Mouse (Mus musculus) kidney, embryonic 16.5 days (tissue): Measurements from ENCODE around the gene Aes. TPM values are rescaled to one million over a fixed set of nuclear protein-coding genes. Genes with fewer than 3 reads are reported as not detected.

ENCODE experiments used
- ATAC-seq: fragments of 200-750 bp; cut with Nextera tagmentation; 2 replicates; pipeline ENCODE4 v1.8.0; 2017; ENCODE audit warnings: moderate TSS enrichment; ENCODE audit not compliant: low FRiP score, low TSS enrichment
- H3K27ac ChIP-seq: fragments of 300-500 bp; sonication (generic); 2 replicates; pipeline ENCODE4 v1.5.1; 2014; ENCODE audit warnings: low read length
- H3K27me3 ChIP-seq: fragments of 300-500 bp; sonication (generic); 2 replicates; pipeline ENCODE4 v1.6.1; 2014; ENCODE audit warnings: low read length, control low read depth, mixed read lengths; ENCODE audit not compliant: insufficient read depth
- H3K36me3 ChIP-seq: fragments of 300-500 bp; sonication (generic); 2 replicates; pipeline ENCODE4 v1.6.1; 2014; ENCODE audit warnings: low read length, control low read depth, mixed read lengths; ENCODE audit not compliant: insufficient read depth
- H3K4me1 ChIP-seq: fragments of 300-500 bp; sonication (generic); 2 replicates; pipeline ENCODE4 v1.6.1; 2014; ENCODE audit warnings: low read length, control low read depth, mixed read lengths; ENCODE audit not compliant: insufficient read depth
- H3K4me2 ChIP-seq: fragments of 300-500 bp; sonication (generic); replicated peaks from 2 replicates; pipeline ENCODE4 v1.6.1; 2014; ENCODE audit warnings: low read depth, low read length
- H3K4me3 ChIP-seq: fragments of 300-500 bp; sonication (generic); 2 replicates; pipeline ENCODE4 v1.5.1; 2014; ENCODE audit warnings: mild to moderate bottlenecking, low read length
- H3K9ac ChIP-seq: fragments of 300-500 bp; sonication (generic); replicated peaks from 2 replicates; pipeline ENCODE4 v1.6.1; 2014; ENCODE audit warnings: low read length
- H3K9me3 ChIP-seq: fragments of 300-500 bp; sonication (generic); 2 replicates; pipeline ENCODE4 v1.6.1; 2016; ENCODE audit warnings: low read length, control low read depth
- WGBS: fragments of 180-500 bp; shearing (Covaris S2); extraction: QIAGEN DNeasy Blood & Tissue Kit; methylation state at CpG from one replicate; pipeline ENCODE4 v1.1.7; 2014; 5-methylcytosine and 5-hydroxymethylcytosine counted together
- polyA plus RNA-seq: library from polyadenylated mRNA; unstranded; fragments of >200 nt; fragmentation: Nextera tagmentation; extraction: Ambion mirVana; gene quantifications from 2 replicates; pipeline ENCODE4 v1.2.1, GENCODE M21; 2015

The Aes gene
- polyA plus RNA-seq, 1 experiment from 2014 or later = 487 TPM

DNA sequence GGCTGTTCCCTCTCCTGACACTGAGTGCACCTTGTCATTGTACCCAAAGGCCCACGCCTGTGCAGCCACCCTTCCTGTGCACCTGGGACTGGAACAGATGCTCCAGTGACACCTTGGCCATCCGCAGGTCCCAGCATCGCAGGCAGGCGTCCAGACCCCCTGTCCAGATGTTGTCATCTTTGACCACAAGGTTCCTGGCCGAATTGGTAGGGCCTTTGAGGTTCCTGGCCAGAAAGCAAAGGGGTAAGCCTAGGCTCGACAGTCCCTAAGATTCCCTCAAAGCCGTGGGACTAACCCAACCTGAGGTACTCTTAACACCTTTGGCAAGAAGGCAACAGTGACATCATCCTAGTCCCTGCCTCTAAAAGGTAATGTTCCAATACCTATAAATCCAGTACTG lies 33.3 kb downstream of the Aes start:
- Histone ChIP-seq H3K9me3 (no peaks in the 10 kb centered on the region), H3K27me3 (peaks cover 6% of the 10 kb centered on the region; the same call in 1 of the 2 replicates), H3K4me2 (no peak overlapping the region), H3K4me3 (no peak overlapping the region), H3K9ac (no peak overlapping the region), H3K4me1 (peaks cover 28% of the 10 kb centered on the region), H3K36me3 (peaks cover 9% of the 10 kb centered on the region), H3K27ac (no peak overlapping the region)
- no peak for ATAC-seq
- 77% methylated on average over 7 of the region's 7 CpGs for WGBS

GRCm38 (mm10) chr10:81593223-81593622 lies 33.9 kb downstream of the Aes start:
- Histone ChIP-seq H3K4me3 (no peak overlapping the region), H3K9ac (no peak overlapping the region), H3K9me3 (no peaks in the 10 kb centered on the region), H3K4me1 (peaks cover 33% of the 10 kb centered on the region), H3K36me3 (peaks cover 6% of the 10 kb centered on the region; the same call in 1 of the 2 replicates), H3K27ac (no peak overlapping the region), H3K27me3 (peaks cover 6% of the 10 kb centered on the region; the same call in 1 of the 2 replicates), H3K4me2 (no peak overlapping the region)
- no peak for ATAC-seq
- WGBS = 68% methylated on average over 4 of the region's 4 CpGs

DNA sequence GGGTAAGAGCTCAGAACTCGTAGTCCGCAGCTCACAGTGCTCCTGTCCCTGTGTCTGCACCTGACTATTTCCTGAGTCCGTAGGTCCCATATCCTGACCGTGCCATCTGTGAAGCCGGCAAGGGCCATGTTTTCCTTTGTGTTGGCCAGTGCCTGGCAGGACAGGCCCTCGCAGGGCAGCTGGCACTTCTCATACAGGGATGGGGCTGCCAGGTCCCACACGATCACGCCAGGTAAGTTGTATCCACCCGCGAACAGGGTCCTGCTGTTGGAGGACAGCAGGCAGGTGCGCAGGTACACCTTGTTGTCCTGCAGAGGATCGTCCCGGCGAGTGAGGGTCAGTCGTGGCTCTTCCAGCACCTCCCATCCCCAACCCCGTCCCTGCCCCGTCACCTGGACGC lies 34.6 kb downstream of the Aes start:
- 75% methylated on average over 18 of the region's 18 CpGs for WGBS
- peaks cover 6% of the 10 kb centered on the region; the same call in 1 of the 2 replicates for H3K27me3 ChIP-seq
- no peak for ATAC-seq

DNA sequence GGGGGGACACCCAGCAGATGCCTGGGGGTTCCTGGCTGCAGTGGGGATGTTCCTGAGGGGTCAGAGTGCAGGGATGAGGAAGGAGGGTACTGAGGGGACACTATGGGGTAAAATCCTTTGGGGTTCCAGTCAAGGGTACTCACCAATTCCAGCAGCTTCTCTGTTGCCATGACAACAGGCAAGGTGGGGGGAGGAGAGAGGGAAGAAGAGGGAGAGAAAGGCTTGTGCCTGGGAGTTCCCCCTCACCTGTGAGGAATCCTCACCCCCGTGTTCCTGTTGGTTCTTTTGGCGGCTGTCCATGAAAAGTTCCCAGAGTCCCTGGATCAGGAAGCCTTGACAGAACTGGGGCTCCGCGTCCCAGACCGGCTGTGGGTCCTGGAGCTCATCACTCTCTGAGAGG lies 36.3 kb downstream of the Aes start:
- Histone ChIP-seq H3K36me3 (no peaks in the 10 kb centered on the region), H3K27ac (no peak overlapping the region), H3K4me1 (peaks cover 53% of the 10 kb centered on the region), H3K9me3 (no peaks in the 10 kb centered on the region), H3K4me3 (no peak overlapping the region), H3K27me3 (0 out of 2 replicates have a peak, but pooled peaks cover 3% of the 10 kb centered on the region), H3K9ac (peak overlapping the region; percentile 62; the same call in 1 of the 2 replicates), H3K4me2 (no peak overlapping the region)
- ATAC-seq = no peak
- WGBS = 40% methylated on average over 5 of the region's 5 CpGs

More for the DNA sequence above, 34.6 kb downstream of the Aes start:
- H3K27ac ChIP-seq = no peak overlapping the region
- peaks cover 36% of the 10 kb centered on the region for H3K4me1 ChIP-seq
- peaks cover 6% of the 10 kb centered on the region; the same call in 1 of the 2 replicates for H3K36me3 ChIP-seq
- no peak overlapping the region for H3K9ac ChIP-seq
- H3K9me3 ChIP-seq = no peaks in the 10 kb centered on the region
- no peak overlapping the region for H3K4me3 ChIP-seq
- no peak overlapping the region for H3K4me2 ChIP-seq

DNA sequence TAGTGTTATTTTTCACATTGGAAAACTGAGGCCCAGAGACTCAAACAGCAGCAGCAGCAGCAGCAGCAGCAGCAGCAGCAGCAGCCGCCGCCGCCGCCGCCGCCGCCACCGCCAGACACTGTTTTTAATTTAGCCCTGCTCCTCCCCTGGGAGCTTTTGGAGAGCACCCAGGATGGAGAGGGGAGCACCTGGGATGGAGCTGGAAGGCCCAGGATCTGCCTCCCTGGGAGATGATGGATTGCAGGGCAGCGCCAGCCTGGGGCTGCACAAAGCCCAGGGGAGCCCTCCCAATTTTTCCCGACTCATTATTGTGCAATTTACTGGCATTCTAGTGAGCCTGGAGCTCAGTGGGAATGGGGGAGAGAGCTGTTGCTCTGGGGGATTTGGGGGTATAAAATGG lies 37.3 kb downstream of the Aes start:
- Histone ChIP-seq H3K4me3 (peak overlapping the region; percentile 28), H3K9me3 (no peaks in the 10 kb centered on the region), H3K9ac (peak overlapping the region; percentile 62), H3K27ac (peak overlapping the region; percentile 92), H3K4me2 (peak overlapping the region; percentile 55), H3K36me3 (no peaks in the 10 kb centered on the region), H3K27me3 (0 out of 2 replicates have a peak, but pooled peaks cover 3% of the 10 kb centered on the region), H3K4me1 (peaks cover 62% of the 10 kb centered on the region)
- peak; percentile 1; the same call in 1 of the 2 replicates for ATAC-seq
- 3% methylated on average over 10 of the region's 10 CpGs for WGBS

GRCm38 (mm10) chr10:81597137-81597950 lies 38.1 kb downstream of the Aes start:
- peak; percentile 76 for ATAC-seq
- peaks cover 69% of the 10 kb centered on the region for H3K4me1 ChIP-seq
- 3% methylated on average over 11 of the region's 12 CpGs for WGBS

GRCm38 (mm10) chr10:81598342-81598741 lies 39.1 kb downstream of the Aes start:
- peak overlapping the region; percentile 92; the same call in 1 of the 2 replicates for H3K27ac ChIP-seq
- 40% methylated on average over 3 of the region's 3 CpGs for WGBS

More at GRCm38 (mm10) chr10:81597137-81597950, 38.1 kb downstream of the Aes start:
- no peaks in the 10 kb centered on the region for H3K9me3 ChIP-seq
- H3K36me3 ChIP-seq = no peaks in the 10 kb centered on the region
- peak overlapping the region; percentile 55 for H3K4me2 ChIP-seq
- peak overlapping the region; percentile 62; the same call in 1 of the 2 replicates for H3K9ac ChIP-seq
- H3K27me3 ChIP-seq = 0 out of 2 replicates have a peak, but pooled peaks cover 3% of the 10 kb centered on the region
- H3K4me3 ChIP-seq = peak overlapping the region; percentile 28
- peak overlapping the region; percentile 92 for H3K27ac ChIP-seq

GRCm38 (mm10) chr10:81598871-81599270 lies 39.6 kb downstream of the Aes start:
- H3K36me3 ChIP-seq = no peaks in the 10 kb centered on the region
- H3K9ac ChIP-seq = no peak overlapping the region
- no peak overlapping the region for H3K4me3 ChIP-seq
- no peak for ATAC-seq
- 0 out of 2 replicates have a peak, but pooled peaks cover 3% of the 10 kb centered on the region for H3K27me3 ChIP-seq
- H3K9me3 ChIP-seq = no peaks in the 10 kb centered on the region
- no peak overlapping the region for H3K27ac ChIP-seq
- peaks cover 73% of the 10 kb centered on the region for H3K4me1 ChIP-seq
- H3K4me2 ChIP-seq = no peak overlapping the region
- WGBS = 34% methylated on average over 6 of the region's 6 CpGs

More at GRCm38 (mm10) chr10:81598342-81598741, 39.1 kb downstream of the Aes start:
- Histone ChIP-seq H3K4me3 (no peak overlapping the region), H3K4me2 (no peak overlapping the region), H3K36me3 (no peaks in the 10 kb centered on the region), H3K9me3 (no peaks in the 10 kb centered on the region), H3K9ac (no peak overlapping the region), H3K4me1 (peaks cover 73% of the 10 kb centered on the region), H3K27me3 (0 out of 2 replicates have a peak, but pooled peaks cover 3% of the 10 kb centered on the region)
- no peak for ATAC-seq

GRCm38 (mm10) chr10:81599630-81600029 lies 40.3 kb downstream of the Aes start:
- Histone ChIP-seq H3K4me3 (no peak overlapping the region), H3K9me3 (no peaks in the 10 kb centered on the region), H3K27me3 (0 out of 2 replicates have a peak, but pooled peaks cover under 1% of the 10 kb centered on the region), H3K27ac (no peak overlapping the region; the same call in 1 of the 2 replicates), H3K4me2 (no peak overlapping the region), H3K4me1 (peaks cover 73% of the 10 kb centered on the region), H3K36me3 (no peaks in the 10 kb centered on the region), H3K9ac (no peak overlapping the region)
- ATAC-seq = no peak
- WGBS = 56% methylated on average over 5 of the region's 5 CpGs

GRCm38 (mm10) chr10:81600096-81600495 lies 40.8 kb downstream of the Aes start:
- WGBS = 37% methylated on average over 10 of the region's 10 CpGs
- Histone ChIP-seq H3K9me3 (no peaks in the 10 kb centered on the region), H3K27me3 (no peaks in the 10 kb centered on the region), H3K4me3 (no peak overlapping the region), H3K4me2 (no peak overlapping the region), H3K36me3 (no peaks in the 10 kb centered on the region), H3K27ac (peak overlapping the region; percentile 85), H3K9ac (no peak overlapping the region), H3K4me1 (peaks cover 71% of the 10 kb centered on the region)
- no peak for ATAC-seq
